In genomic region chr9:73725717-73726662, GRCm38 (mm10) we compare ENCODE assay signal across 16 mouse cellular contexts.
DNase-seq lines count a peak whose midpoint lies in the region; ATAC-seq lines count a peak whose summit lies in the region.
"Had no signal": no experiment of that assay in that cellular context is flagged by ENCODE, and none has a peak within 500 bp of the region (broad histone marks: within the 10 kb centered on the region; RNA-seq: fewer than 3 reads in every experiment).

No protein-coding gene starts in this region.

- H3K27me3 ChIP-seq in hindbrain, embryonic 13.5 days, result no peaks in the 10 kb centered on the region
- no peaks in the 10 kb centered on the region for H3K27me3 ChIP-seq in neural tube, embryonic 13.5 days
- H3K27me3 ChIP-seq: heart, embryonic 15.5 days; Patski had no signal

- H3K4me2 ChIP-seq in hindbrain, embryonic 13.5 days, result no peak overlapping the region
- H3K4me2 ChIP-seq in neural tube, embryonic 13.5 days, result no peak overlapping the region
- H3K4me2 ChIP-seq: heart, embryonic 15.5 days had no signal

- peaks cover 7% of the 10 kb centered on the region; the same call in 1 of the 2 replicates for H3K4me1 ChIP-seq in hindbrain, embryonic 13.5 days (replicated peaks)
- 0 out of 2 replicates have a peak, but pooled peaks cover 5% of the 10 kb centered on the region for H3K4me1 ChIP-seq in neural tube, embryonic 13.5 days (replicated peaks)

- peak overlapping the region; percentile 30; the same call in 1 of the 2 replicates for H3K27ac ChIP-seq in hindbrain, embryonic 13.5 days
- no peak overlapping the region; the same call in 1 of the 2 replicates for H3K27ac ChIP-seq in neural tube, embryonic 13.5 days (replicated peaks)
- H3K27ac ChIP-seq: heart, embryonic 15.5 days; liver, embryonic 14.5 days had no signal

- H3K9ac ChIP-seq in hindbrain, embryonic 13.5 days, result no peak overlapping the region
- no peak overlapping the region for H3K9ac ChIP-seq in neural tube, embryonic 13.5 days
- H3K9ac ChIP-seq: heart, embryonic 15.5 days; liver, embryonic 14.5 days had no signal

- no peak overlapping the region for H3K4me3 ChIP-seq in hindbrain, embryonic 13.5 days
- H3K4me3 ChIP-seq in neural tube, embryonic 13.5 days, result no peak overlapping the region
- H3K4me3 ChIP-seq: heart, embryonic 15.5 days had no signal

- 46% methylated on average over 6 of the region's 6 CpGs for WGBS in hindbrain, embryonic 13.5 days
- WGBS in neural tube, embryonic 13.5 days, result 46% methylated on average over 6 of the region's 6 CpGs

- ATAC-seq in hindbrain, embryonic 13.5 days (ENCODE audit: low FRiP score), result peak; percentile 71
- peak; percentile 74 for ATAC-seq in neural tube, embryonic 13.5 days (ENCODE audit: low read depth)
- ATAC-seq: Patski had no signal

- H3K9me3 ChIP-seq in hindbrain, embryonic 13.5 days, result no peaks in the 10 kb centered on the region
- H3K9me3 ChIP-seq in neural tube, embryonic 13.5 days, result no peaks in the 10 kb centered on the region
- H3K9me3 ChIP-seq: heart, embryonic 15.5 days had no signal

- no peaks in the 10 kb centered on the region for H3K36me3 ChIP-seq in hindbrain, embryonic 13.5 days
- no peaks in the 10 kb centered on the region for H3K36me3 ChIP-seq in neural tube, embryonic 13.5 days
- H3K36me3 ChIP-seq: heart, embryonic 15.5 days had no signal

- peak; percentile 2 for DNase-seq in embryo, embryonic 11 days
- no peak for DNase-seq in embryo, embryonic 9.5 days (ENCODE audit: extremely low spot score)
- DNase-seq in lung, postnatal 10 days, result peak; percentile 2
- DNase-seq in lung, adult 18-20 months, result no peak
- no peak for DNase-seq in adrenal gland, postnatal 4 days (ENCODE audit: low spot score in 2 of 2)
- no peak for DNase-seq in frontal cortex, adult 2 months (ENCODE audit: extremely low spot score in 1 of 2, low spot score in 1 of 2)
- DNase-seq: heart, adult 18-20 months; kidney, adult 9 months; kidney, postnatal 4 days; lung, postnatal 36 days; thymus, postnatal 25 days had no signal

Comparison
In these comparisons a context has a peak if more than half of its experiments do, and no peak if none do; other contexts are left out.
1. DNase-seq: peak in embryo, embryonic 11 days (single experiment) and lung, postnatal 10 days (single experiment); none in embryo, embryonic 9.5 days (single experiment), lung, adult 18-20 months (0 of 2), adrenal gland, postnatal 4 days (0 of 2) and frontal cortex, adult 2 months (0 of 2).